Mouse (Mus musculus) forebrain, postnatal 0 days (tissue): ENCODE data around the gene Samd10. TPM values are rescaled to one million over a fixed set of nuclear protein-coding genes. Genes with fewer than 3 reads are reported as not detected.

Experiments
- ATAC-seq: fragments of 200-750 bp; cut with Nextera tagmentation; 2 replicates; pipeline ENCODE4 v1.8.0; 2017; ENCODE audit warnings: mild to moderate bottlenecking, moderate library complexity
- DNase-seq: peaks from one replicate; pipeline ENCODE4 v3.0.0-alpha.2; 2015
- H3K27ac ChIP-seq: fragments of 300-500 bp; sonication (generic); 2 replicates; pipeline ENCODE4 v1.5.1; 2014; ENCODE audit warnings: low read depth, mild to moderate bottlenecking, antibody characterized with exemption, low read length, moderate library complexity, mixed read lengths
- H3K27me3 ChIP-seq: fragments of 300-500 bp; sonication (generic); 2 replicates; pipeline ENCODE4 v1.6.1; 2014; ENCODE audit warnings: mild to moderate bottlenecking, low read length, mixed read lengths; ENCODE audit not compliant: insufficient read depth
- H3K36me3 ChIP-seq: fragments of 300-500 bp; sonication (generic); 2 replicates; pipeline ENCODE4 v1.6.1; 2014; ENCODE audit warnings: mild to moderate bottlenecking, moderate library complexity; ENCODE audit not compliant: insufficient read depth
- H3K4me1 ChIP-seq: fragments of 300-500 bp; sonication (generic); 2 replicates; pipeline ENCODE4 v1.6.1; 2014; ENCODE audit warnings: antibody characterized with exemption; ENCODE audit not compliant: insufficient read depth
- H3K4me2 ChIP-seq: fragments of 300-500 bp; sonication (generic); 2 replicates; pipeline ENCODE4 v1.6.1; 2014; ENCODE audit warnings: low read depth, mild to moderate bottlenecking, moderate library complexity
- H3K4me3 ChIP-seq: fragments of 300-500 bp; sonication (generic); 2 replicates; pipeline ENCODE4 v1.5.1; 2014; ENCODE audit warnings: low read depth, low read length, mixed read lengths
- H3K9ac ChIP-seq: fragments of 300-500 bp; sonication (generic); 2 replicates; pipeline ENCODE4 v1.6.1; 2014; ENCODE audit warnings: mild to moderate bottlenecking
- H3K9me3 ChIP-seq: fragments of 300-500 bp; sonication (generic); 2 replicates; pipeline ENCODE4 v1.6.1; 2016; ENCODE audit warnings: low read length
- CTCF ChIP-seq: sonication (generic); IDR thresholded peaks from 2 replicates; pipeline ENCODE4 v1.5.1; 2016; ENCODE audit warnings: antibody characterized with exemption, control low read depth, low read depth
- WGBS: fragments of 180-500 bp; shearing (Covaris S2); extraction: QIAGEN DNeasy Blood & Tissue Kit; methylation state at CpG from one replicate; pipeline ENCODE4 v1.1.7; 2014; 5-methylcytosine and 5-hydroxymethylcytosine counted together
- polyA plus RNA-seq: library from polyadenylated mRNA; unstranded; fragments of >200 nt; fragmentation: Nextera tagmentation; extraction: Ambion mirVana; gene quantifications from 2 replicates; pipeline ENCODE4 v1.2.1, GENCODE M21; 2015
- total RNA-seq: library from RNA; depleted of rRNA; stranded (reverse); fragments of >200 nt; gene quantifications from 2 replicates; pipeline ENCODE4 v1.2.3, GENCODE M21; 2014; rRNA removed

Gene Samd10
- 64.9 and 85.6 TPM in 2 replicates for total RNA-seq
- polyA plus RNA-seq: 82.6 and 108 TPM in 2 replicates

- peak within 1 kb of the TSS; percentile 84 for H3K4me2 ChIP-seq
- peak within 1 kb of the TSS; percentile 72 for H3K4me3 ChIP-seq
- peak; percentile 28 for ATAC-seq
- 1% methylated on average over 70 of the region's 71 CpGs for WGBS
- TF ChIP-seq CTCF: peak; percentile 42
- H3K9ac ChIP-seq: peak within 1 kb of the TSS; percentile 94
- peaks cover 10% of the 10 kb centered on the region; the same call in 1 of the 2 replicates for H3K36me3 ChIP-seq
- peak within 1 kb of the TSS; percentile 89 for H3K27ac ChIP-seq
- peak; percentile 79 for DNase-seq
- H3K9me3 ChIP-seq: no peaks in the 10 kb centered on the region
- H3K4me1 ChIP-seq: peaks cover 13% of the 10 kb centered on the region
- H3K27me3 ChIP-seq: no peaks in the 10 kb centered on the region
These were observed at the start of gene Samd10 for GRCm38 (mm10) chr2:181598454-181599351. Gene Samd10 (minus strand): TSS chr2:181599212.

- TF ChIP-seq CTCF: no peak
- Histone ChIP-seq H3K9me3 (no peaks in the 10 kb centered on the region), H3K27me3 (no peaks in the 10 kb centered on the region), H3K4me1 (no peaks in the 10 kb centered on the region), H3K36me3 (peaks cover 83% of the 10 kb centered on the region), H3K27ac (no peak overlapping the region), H3K4me3 (no peak overlapping the region), H3K4me2 (no peak overlapping the region), H3K9ac (no peak overlapping the region)
- ATAC-seq (no peak), DNase-seq (no peak)
- 95% methylated on average over 6 of the region's 6 CpGs for WGBS
These were observed 47.8 kb upstream of the Samd10 start for GRCm38 (mm10) chr2:181646626-181647472.

- no peak for TF ChIP-seq CTCF
- 80% methylated on average over 3 of the region's 3 CpGs for WGBS
- ATAC-seq (no peak), DNase-seq (no peak)
- no peaks in the 10 kb centered on the region for H3K4me1 ChIP-seq
- no peak overlapping the region for H3K4me2 ChIP-seq
- H3K9ac ChIP-seq: no peak overlapping the region
- peaks cover 84% of the 10 kb centered on the region for H3K36me3 ChIP-seq
- no peaks in the 10 kb centered on the region for H3K27me3 ChIP-seq
- H3K4me3 ChIP-seq: no peak overlapping the region
- no peaks in the 10 kb centered on the region for H3K9me3 ChIP-seq
- no peak overlapping the region for H3K27ac ChIP-seq
These were observed 46.7 kb upstream of the Samd10 start for GRCm38 (mm10) chr2:181645666-181646065.

GRCm38 (mm10) chr2:181644361-181644760, 45.3 kb upstream of the Samd10 start:
- no peaks in the 10 kb centered on the region for H3K27me3 ChIP-seq
- ATAC-seq: peak; percentile 23; the same call in 1 of the 2 replicates
- peak; percentile 49 for DNase-seq
- WGBS: 91% methylated on average over 2 of the region's 2 CpGs
- no peaks in the 10 kb centered on the region for H3K4me1 ChIP-seq
- H3K9me3 ChIP-seq: no peaks in the 10 kb centered on the region
- H3K9ac ChIP-seq: no peak overlapping the region
- H3K36me3 ChIP-seq: peaks cover 82% of the 10 kb centered on the region
- peak; percentile 73 for TF ChIP-seq CTCF
- no peak overlapping the region for H3K4me2 ChIP-seq
- no peak overlapping the region for H3K4me3 ChIP-seq
- no peak overlapping the region for H3K27ac ChIP-seq

- WGBS: 96% methylated on average over 3 of the region's 3 CpGs
- DNase-seq (no peak), ATAC-seq (no peak)
- peaks cover 71% of the 10 kb centered on the region for H3K36me3 ChIP-seq
- H3K4me2 ChIP-seq: no peak overlapping the region
- no peaks in the 10 kb centered on the region for H3K9me3 ChIP-seq
- H3K9ac ChIP-seq: no peak overlapping the region
- no peak overlapping the region for H3K27ac ChIP-seq
- TF ChIP-seq CTCF: no peak
- no peaks in the 10 kb centered on the region for H3K27me3 ChIP-seq
- H3K4me1 ChIP-seq: no peaks in the 10 kb centered on the region
- no peak overlapping the region for H3K4me3 ChIP-seq
These were observed 36.9 kb upstream of the Samd10 start for GRCm38 (mm10) chr2:181635865-181636264.

- H3K4me3 ChIP-seq: no peak overlapping the region
- H3K27me3 ChIP-seq: no peaks in the 10 kb centered on the region
- 88% methylated on average over 6 of the region's 6 CpGs for WGBS
- H3K27ac ChIP-seq: no peak overlapping the region
- peaks cover 58% of the 10 kb centered on the region for H3K36me3 ChIP-seq
- ATAC-seq (no peak), DNase-seq (no peak)
- no peaks in the 10 kb centered on the region for H3K4me1 ChIP-seq
- no peaks in the 10 kb centered on the region for H3K9me3 ChIP-seq
- H3K9ac ChIP-seq: no peak overlapping the region
- no peak for TF ChIP-seq CTCF
- H3K4me2 ChIP-seq: no peak overlapping the region
These were observed 33.6 kb upstream of the Samd10 start for GRCm38 (mm10) chr2:181632624-181633023.
